Mouse (Mus musculus): ENCODE measurements around the gene Tfap4. TPM values are rescaled to one million over a fixed set of nuclear protein-coding genes. Genes with fewer than 3 reads are reported as not detected.
"Not testable (repeated sequence)": the region's sequence is repeated elsewhere in the genome, so short reads cannot be mapped to it uniquely, and the experiment has no call there.

The Tfap4 gene
- total RNA-seq, 2 experiments from 2014 or later = 4.6 to 14.4 TPM

DNA sequence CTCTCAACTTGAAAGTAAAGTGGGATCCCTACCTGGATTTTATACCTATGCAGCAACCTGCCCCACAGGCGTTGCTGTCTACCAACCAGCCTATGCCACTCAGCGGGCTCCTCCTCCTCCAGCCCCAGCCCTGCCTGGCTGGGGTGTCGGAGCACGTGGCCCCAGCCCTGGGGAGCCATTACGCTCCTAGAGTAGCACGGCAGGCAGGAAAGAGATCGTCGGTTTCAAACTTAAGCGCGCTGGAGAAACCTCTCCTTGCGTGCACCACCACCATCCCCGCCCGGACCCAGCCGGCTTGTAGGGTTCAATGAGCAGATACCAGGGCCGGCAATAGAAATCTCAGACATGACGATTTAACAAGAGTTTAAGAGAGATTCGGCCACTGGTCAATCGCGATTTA is 1.7 kb downstream of the Tfap4 start:
- peak; percentile 64 for ATAC-seq (replicated peaks; ENCODE audit: low FRiP score, poor library complexity, severe bottlenecking)

GRCm38 (mm10) chr16:4557085-4557484 is 2.6 kb downstream of the Tfap4 start:
- ATAC-seq (replicated peaks; ENCODE audit: low FRiP score, poor library complexity, severe bottlenecking) = no peak

DNA sequence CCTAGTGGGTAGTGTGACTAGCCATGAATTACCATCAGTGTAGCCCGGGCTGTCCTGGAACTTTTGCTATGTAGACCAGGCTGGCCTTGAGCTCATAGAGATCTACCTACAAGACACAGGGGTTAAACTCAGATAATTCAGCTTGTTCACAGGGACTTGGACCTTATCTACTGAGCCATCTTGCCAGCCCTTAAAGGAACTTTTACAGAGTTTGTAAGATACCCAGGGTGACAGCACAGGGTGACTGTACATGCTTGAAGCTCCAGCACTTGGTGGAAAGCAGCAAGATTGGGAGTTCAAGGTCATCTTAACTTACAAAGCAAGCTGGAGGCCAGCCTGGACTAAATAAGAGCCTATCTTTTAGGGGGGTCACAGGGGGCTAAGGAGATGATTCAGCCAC is 4.1 kb downstream of the Tfap4 start:
- no peak for ATAC-seq (replicated peaks; ENCODE audit: low FRiP score, poor library complexity, severe bottlenecking)

DNA sequence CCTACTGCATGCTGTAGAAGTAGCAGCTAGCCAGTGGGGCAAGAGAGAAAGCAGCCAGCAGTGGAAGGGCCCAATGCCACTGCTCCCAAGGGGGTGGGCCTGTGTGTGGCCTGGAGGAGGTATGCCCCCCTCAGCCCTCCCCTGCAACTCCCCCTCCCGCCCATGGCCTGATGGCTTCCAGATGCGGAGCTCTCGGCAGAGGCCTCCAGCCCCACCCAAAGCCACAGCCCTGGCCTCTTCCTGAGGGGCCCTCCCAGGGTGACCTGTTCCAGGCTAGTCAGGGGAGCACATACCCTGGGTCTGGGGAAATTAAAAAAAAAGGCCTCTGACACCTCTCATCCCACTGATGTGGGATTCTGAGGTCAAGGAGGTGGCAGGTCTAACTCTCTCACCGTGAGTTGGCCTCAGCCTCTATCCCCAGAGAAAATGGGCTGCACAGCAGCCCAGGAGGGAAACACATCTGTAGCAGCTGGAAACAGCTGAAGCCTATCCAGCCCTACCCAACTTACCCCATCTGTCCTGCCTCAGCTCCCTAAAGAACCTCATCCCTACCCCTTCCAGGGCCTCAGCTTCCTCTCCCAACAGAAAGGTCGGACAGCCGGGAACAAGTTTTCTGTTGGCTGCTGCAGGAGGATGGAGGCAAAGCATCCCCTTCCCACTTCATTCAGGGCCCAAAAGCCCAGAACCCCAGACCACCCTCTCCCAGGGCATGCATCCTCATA is 6.7 kb downstream of the Tfap4 start:
- no peak for ATAC-seq (replicated peaks; ENCODE audit: low FRiP score, poor library complexity, severe bottlenecking)

- ATAC-seq (replicated peaks; ENCODE audit: low FRiP score, poor library complexity, severe bottlenecking) = no peak
Observed at GRCm38 (mm10) chr16:4551885-4552284, 7.8 kb downstream of the Tfap4 start.

GRCm38 (mm10) chr16:4551056-4551455 is 8.6 kb downstream of the Tfap4 start:
- ATAC-seq (replicated peaks; ENCODE audit: low FRiP score, poor library complexity, severe bottlenecking) = peak; percentile 69

- ATAC-seq (replicated peaks; ENCODE audit: low FRiP score, poor library complexity, severe bottlenecking) = no peak
Observed at GRCm38 (mm10) chr16:4548953-4549688, 10.5 kb downstream of the Tfap4 start.

- ATAC-seq (replicated peaks; ENCODE audit: low FRiP score, poor library complexity, severe bottlenecking) = no peak
Observed at GRCm38 (mm10) chr16:4547611-4548010, 12.0 kb downstream of the Tfap4 start.

- no peak for ATAC-seq (replicated peaks; ENCODE audit: low FRiP score, poor library complexity, severe bottlenecking)
Observed at GRCm38 (mm10) chr16:4546838-4547237, 12.8 kb downstream of the Tfap4 start.

GRCm38 (mm10) chr16:4544845-4545244 is 14.8 kb downstream of the Tfap4 start:
- ATAC-seq (replicated peaks; ENCODE audit: low FRiP score, poor library complexity, severe bottlenecking) = no peak

DNA sequence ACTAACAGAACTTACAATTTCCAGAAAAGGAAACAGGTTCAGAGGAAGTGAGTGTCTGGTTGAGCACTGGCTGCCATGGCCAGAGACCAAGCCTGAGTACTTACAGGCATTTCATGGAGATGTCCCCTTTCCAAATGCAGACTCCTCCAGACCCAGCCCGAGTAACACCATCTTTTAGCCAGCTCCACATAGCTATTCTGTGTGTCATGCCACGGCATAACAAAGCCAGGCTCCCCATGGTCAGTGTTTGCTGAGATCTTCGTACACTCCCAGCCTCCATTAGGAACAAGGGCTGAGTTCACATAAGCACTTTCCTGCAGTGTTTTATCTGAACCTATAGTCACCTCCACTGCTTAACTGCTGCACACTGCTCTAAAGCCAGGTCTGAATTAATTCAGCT is 16.4 kb downstream of the Tfap4 start:
- no peak for ATAC-seq (replicated peaks; ENCODE audit: low FRiP score, poor library complexity, severe bottlenecking)

- ATAC-seq (replicated peaks; ENCODE audit: low FRiP score, poor library complexity, severe bottlenecking) = no peak
Observed at GRCm38 (mm10) chr16:4542236-4542774, 17.3 kb downstream of the Tfap4 start.

DNA sequence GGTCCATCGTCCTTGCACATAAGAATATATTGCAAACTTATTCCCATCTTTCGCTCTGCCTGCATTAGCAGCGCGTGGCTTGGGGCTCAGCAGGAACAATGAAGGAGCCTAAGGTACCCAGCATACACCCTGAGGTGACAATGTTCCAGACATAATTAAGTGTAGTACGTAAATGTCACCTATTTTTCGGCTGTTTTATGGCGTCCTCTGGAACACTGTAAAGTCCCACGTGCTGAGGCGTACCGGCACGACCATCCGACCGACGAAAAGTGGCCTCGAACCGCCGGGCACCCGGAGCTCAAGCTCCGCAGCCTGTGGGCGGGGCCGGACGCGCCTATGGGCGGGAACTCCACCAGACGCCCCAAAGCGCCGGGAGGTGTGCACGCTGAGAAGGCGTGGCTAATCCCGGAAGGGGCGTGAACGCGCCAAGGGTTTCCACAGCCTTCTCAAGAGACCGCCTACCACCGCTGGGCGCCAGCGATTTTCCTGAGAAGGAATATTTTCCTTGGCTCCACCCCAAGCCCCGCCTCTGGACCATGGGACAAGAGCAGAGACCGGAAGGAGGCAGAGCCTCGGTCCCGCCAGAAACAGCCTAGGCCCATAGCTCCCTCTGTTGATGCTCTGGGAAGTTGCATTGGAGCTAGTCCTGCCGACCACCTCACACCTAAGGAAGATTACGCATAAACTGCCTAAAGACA is 18.0 kb downstream of the Tfap4 start, which contains the start of gene Srl:
Gene Srl, minus strand, starts transcription at position 316 of the 698 bp plus-strand sequence.
- ATAC-seq (replicated peaks; ENCODE audit: low FRiP score, poor library complexity, severe bottlenecking) = peak; percentile 97

- no peak for ATAC-seq (replicated peaks; ENCODE audit: low FRiP score, poor library complexity, severe bottlenecking)
Observed at GRCm38 (mm10) chr16:4541033-4541432, 18.6 kb downstream of the Tfap4 start.

GRCm38 (mm10) chr16:4540064-4540775 is 19.4 kb downstream of the Tfap4 start:
- ATAC-seq (replicated peaks; ENCODE audit: low FRiP score, poor library complexity, severe bottlenecking) = no peak

DNA sequence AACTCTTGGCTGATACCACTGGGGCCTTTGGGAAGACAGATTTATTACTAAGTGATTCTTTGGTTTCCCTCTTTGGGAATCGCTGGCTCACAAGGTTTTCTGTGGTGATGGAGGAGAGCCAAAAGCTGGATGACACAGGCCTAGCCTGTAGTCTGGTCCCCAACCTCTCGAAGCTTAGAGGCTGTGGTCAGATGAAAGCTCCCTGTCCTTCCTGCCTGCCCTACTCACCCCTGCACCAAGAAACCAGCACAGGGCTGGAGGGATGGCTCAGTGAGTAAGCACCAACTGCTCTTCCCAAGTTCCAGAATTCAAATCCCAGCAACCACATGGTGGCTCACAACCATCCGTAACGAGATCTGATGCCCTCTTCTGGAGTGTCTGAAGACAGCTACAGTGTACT is 20.1 kb downstream of the Tfap4 start:
- no peak for ATAC-seq (replicated peaks; ENCODE audit: low FRiP score, poor library complexity, severe bottlenecking)

- no peak for ATAC-seq (replicated peaks; ENCODE audit: low FRiP score, poor library complexity, severe bottlenecking)
Observed at GRCm38 (mm10) chr16:4537616-4538358, 21.9 kb downstream of the Tfap4 start.

- not testable (repeated sequence) for ATAC-seq (replicated peaks; ENCODE audit: low FRiP score, poor library complexity, severe bottlenecking)
Observed at GRCm38 (mm10) chr16:4527373-4527772, 32.3 kb downstream of the Tfap4 start.

Data from erythroblast, adult 5-6 weeks (primary cell).